Mouse (Mus musculus): ENCODE data around the gene Ndel1.

GRCm38 (mm10) chr11:68905138-68905531 is 33.5 kb upstream of the Ndel1 start:
- no peak for TF ChIP-seq CTCF (IDR thresholded peaks at IDR 0.05; ENCODE audit: low read depth, low read length)
- TF ChIP-seq POLR2A (IDR thresholded peaks at IDR 0.05; ENCODE audit: extremely low read depth, insufficient read depth, low read length) = no peak
